Comparison of ENCODE assay signal across 1 mouse cellular context in the genomic region with DNA sequence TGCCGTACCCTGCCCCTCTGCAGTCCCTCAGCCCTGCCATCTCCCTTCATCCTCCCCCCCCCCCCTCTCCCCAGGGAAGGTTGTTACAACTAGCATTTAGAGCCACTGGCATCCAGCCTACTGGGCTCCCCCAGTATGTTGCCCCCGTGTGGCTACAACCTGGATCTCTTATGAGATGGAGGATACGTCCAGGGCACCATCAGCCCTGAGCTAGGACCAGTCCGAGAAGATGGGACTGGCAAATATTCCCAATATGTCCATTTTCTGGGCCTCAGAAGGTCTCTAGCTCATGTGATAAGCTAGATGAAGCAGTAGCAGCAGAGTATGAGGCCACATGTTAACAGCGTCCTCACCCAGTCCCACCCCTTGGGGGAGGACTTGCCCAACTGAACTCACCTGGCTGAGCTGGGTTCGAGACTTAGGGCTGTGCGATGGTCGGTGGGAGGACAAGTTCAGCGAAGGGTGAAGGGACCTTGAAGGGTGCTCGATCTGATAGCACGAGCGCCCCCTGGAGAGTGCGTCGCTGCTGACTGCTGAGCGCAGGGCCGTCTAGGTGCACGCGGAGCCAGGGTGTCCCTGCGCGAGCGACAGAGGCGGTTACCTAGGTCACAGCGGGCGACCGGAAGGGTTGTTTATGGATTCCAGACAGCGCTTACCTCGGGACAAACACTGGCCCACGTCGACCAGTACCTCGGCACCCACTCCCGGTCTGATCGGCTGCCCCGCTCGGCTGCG.
TF ChIP-seq lines count a peak whose summit lies in the region.

No protein-coding gene starts in this region.

TF ChIP-seq in MEL, 35 proteins besides CTCF, POLR2A, EP300 and RAD21:
- TF ChIP-seq POLR2AphosphoS2 (IDR thresholded peaks at IDR 0.05; ENCODE audit: low read length) (peak; percentile 83), KAT2A (conservative IDR thresholded peaks at IDR 0.05; ENCODE audit: low read depth, low read length) (no peak), HCFC1 (IDR thresholded peaks at IDR 0.05; ENCODE audit: low read depth, low read length) (0 out of 2 replicates have a peak, but pooled peaks have one; percentile 35), NRF1 (IDR thresholded peaks at IDR 0.05; ENCODE audit: insufficient read depth, low read depth, low read length, poor library complexity, severe bottlenecking) (0 out of 2 replicates have a peak, but pooled peaks have one; percentile 24), E2F4 (IDR thresholded peaks at IDR 0.05; ENCODE audit: borderline replicate concordance, low read depth, low read length) (no peak), ZKSCAN1 (IDR thresholded peaks at IDR 0.05; ENCODE audit: low read depth, low read length) (0 out of 2 replicates have a peak, but pooled peaks have one; percentile 6), UBTF (IDR thresholded peaks at IDR 0.05; ENCODE audit: borderline replicate concordance, insufficient read depth, low read depth, low read length) (no peak), GATA1 (IDR thresholded peaks at IDR 0.05; ENCODE audit: low read depth, low read length) (0 out of 2 replicates have a peak, but pooled peaks have one; percentile 6), SMC3 (IDR thresholded peaks at IDR 0.05; ENCODE audit: low read depth, low read length) (peak; percentile 32), SIN3A (IDR thresholded peaks at IDR 0.05; ENCODE audit: low read length) (no peak), ZMIZ1 (IDR thresholded peaks at IDR 0.05; ENCODE audit: low read depth, low read length) (peak; percentile 31; the same call in 1 of the 2 replicates), MXI1 (IDR thresholded peaks at IDR 0.05; ENCODE audit: low read depth, low read length) (no peak)
